Mouse (Mus musculus) frontal cortex, adult (tissue): ENCODE results near the gene Shld1.
A peak's percentile ranks its signal among the peaks of the same experiment; 100 is the strongest.

Experiments used
- ATAC-seq: cut with Nextera tagmentation; 2 replicates; pipeline ENCODE4 v1.9.2; 2017; ENCODE audit warnings: mild to moderate bottlenecking, moderate library complexity, mixed read lengths; ENCODE audit not compliant: low TSS enrichment

Gene Shld1

DNA sequence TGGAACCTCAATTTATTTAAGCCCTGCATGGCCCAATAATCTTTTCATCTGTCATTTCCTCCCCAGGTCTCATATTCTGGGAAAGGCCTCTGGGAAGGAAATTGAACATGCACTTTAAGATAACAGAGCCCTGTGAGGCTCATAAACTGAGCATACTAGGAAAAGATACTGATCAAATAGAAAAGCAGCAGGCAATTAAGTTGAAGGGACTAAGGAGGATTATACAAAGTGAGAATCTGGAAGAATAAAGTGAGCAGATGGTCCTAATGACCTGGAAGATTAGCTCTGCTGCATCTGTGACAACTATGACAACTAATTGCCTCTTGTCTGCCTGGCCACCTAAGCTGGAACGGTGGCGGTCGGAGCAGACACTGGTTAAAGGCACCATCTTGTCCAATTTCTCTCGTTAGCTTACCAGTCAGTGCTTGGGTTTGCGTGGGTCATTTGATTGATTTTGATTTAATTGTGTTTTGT is 37.3 kb downstream of the Shld1 start:
- no peak for ATAC-seq

DNA sequence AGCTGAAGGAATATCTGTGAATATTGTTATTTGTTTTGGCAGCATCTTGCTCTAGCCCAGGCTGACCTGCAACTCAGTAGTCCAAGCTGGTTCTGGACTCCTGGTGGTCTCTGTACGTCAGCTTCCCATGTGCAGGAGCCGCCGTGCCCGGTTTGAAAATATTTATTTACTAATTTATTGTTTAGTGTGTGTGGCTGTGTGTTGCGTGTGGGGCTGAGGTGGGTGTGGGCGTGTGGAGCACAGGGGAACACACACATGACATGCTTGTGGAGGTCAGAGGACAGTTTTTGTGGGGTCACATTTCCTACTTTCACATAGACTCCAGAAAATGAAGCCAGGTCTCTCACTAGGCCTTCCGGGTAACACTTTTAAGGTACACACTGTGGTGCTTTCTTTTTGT is 37.8 kb downstream of the Shld1 start:
- no peak for ATAC-seq

DNA sequence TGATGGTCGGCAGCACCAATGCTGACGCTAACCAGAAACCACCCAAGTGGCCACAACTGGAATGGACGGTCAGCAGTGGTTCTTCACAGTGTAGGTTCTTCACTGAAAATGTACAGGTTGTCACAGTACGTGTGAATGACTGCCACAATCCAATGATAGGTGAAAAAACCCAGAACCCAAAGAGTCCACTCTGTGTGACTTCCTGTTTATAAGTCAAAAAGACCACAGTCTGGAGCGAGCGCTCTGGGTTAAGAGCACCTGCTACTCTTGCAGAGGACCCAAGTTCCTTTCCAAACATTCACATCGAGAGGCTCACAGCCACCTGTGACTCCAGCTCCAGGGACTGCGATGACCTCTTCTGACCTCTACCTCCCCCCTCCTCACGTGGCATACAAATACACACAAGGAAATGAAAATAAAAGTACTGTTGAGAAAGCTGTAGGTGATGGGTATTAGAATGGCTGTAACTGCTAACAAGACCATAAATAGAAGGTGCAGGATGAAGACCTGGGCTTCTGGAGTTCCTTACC is 38.7 kb downstream of the Shld1 start:
- no peak for ATAC-seq

DNA sequence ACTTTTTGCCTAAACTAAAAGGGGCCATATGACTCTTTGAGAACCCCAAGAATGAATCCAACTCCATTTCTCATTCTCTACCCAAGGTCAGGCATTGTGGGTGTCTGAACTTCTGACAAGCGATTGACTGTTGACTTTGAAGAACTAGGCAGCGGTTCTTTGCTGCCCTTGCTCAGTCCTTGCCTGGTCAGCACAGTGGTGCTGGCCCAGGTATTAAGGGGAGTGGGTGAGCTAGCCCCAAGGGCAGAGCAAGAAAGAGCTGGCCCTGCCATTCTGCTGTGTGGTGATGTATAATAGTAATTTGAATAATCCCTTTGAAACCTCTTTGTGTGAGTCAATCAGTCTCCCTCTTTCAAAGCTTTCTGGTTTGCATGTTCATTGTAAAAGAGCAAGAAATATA is 39.4 kb downstream of the Shld1 start:
- ATAC-seq: no peak

DNA sequence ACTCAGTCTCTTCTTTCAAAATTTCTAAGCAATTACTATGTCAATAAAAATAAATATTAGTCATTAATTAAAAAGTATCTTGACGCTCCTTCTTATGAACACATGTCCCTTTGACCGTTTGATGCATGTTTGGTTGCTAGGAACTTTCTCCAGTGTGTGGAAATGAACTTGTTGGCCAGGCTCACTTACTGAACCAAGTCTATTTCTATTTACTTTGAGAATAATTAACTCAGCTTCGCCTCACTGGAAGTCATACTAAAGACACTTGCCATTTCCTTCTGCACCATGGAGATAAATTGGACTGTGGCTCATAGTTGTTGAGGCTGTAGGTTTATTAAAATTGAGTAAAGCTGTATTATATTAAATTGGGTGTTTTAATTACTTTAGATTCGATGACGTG is 46.2 kb downstream of the Shld1 start:
- ATAC-seq: no peak

DNA sequence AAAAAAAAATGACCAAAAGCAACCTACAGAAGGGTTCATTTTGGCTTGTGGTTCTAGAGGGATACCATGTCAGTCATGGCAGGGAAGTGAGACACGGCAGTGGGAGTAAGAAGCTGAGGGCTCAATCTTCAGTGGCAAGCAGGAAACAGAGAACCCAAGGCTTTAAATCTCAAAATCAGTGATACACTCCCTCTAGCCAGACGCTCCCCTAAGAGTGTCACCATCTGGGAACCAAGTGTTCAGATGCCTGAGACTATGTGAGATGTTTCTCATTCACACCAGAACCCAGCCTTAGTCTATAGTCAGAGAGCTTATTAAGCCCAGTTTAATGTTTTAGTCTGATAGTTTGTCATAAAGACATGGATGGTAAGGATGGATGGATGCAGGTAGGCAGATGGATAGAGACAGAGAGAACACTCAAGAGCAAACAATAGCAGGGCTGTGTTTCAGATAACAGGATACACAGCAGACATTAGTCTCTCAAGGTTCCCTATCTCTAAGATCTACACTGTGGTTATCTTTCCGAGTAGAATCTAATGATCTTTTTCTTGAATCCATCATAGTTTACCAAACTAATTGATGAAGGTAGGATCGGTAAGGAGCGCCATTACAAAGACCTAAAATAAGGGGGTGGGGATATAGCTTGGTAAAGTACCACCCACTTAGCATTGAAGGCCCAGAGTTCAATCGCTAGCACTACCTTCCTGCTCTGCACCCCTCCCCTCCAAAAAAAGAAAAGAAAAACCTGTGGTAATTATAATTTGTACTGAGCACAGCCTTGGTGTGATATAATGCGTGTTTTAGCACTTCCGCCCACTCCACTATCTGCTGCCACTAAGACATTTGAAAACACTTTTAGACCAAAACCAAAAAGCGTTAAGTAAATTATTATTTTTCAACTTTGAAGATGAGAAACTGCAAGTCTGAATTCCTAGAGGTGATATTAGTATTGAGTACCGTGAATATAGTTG is 47.2 kb downstream of the Shld1 start:
- ATAC-seq: peak; percentile 72

DNA sequence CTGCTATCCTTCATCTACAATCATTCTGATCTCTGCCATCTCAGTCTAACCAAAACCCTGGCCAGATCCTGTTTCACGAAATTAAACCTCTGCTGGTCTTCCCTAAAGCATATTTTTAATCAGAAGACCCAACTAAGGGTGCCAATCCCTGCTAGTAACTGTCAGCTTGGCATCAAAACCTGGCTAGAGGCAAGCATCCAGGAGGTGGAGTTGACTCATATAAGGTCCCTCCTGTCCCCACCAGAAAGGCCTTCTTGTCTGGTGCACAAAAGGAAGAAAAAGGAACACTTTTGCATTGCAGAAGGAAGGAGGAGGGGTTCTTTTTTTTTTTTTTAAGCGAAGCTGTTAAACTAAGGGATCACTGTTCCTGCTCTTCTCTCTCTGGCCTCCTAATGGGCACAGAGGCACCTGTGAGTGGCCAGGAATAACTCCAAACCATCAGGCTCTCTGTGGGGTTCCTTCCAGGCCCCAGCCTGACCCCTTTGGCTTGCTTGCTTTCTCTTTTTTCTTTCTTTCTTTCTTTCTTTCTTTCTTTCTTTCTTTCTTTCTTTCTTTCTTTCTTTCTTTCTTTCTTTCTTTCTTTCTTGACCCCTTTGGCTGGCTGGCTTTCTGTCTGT is 52.2 kb downstream of the Shld1 start:
- ATAC-seq: no peak

DNA sequence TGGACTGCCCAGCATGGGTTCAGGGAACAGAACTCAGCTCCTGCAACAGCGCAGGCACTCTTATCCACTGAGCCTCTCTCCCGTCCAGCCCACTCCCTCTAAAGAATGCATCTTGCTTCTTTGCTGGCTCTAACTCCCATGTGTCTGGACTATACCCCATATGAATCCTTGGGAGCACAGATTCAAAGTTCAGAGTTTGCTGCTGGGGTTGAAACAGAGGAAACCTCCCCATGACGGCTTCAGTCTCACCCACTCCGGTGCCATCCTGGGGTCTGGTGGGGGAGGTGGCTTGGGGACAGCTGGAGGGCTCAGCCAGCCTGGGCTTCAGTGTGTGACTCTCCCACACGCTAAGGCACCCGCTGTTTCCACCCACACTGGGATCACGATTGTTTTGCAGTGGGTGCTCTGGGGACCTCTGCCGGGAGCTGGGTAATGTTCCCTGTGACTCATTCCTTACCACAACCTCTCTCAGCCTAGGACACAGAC is 55.2 kb downstream of the Shld1 start:
- peak; percentile 92 for ATAC-seq

DNA sequence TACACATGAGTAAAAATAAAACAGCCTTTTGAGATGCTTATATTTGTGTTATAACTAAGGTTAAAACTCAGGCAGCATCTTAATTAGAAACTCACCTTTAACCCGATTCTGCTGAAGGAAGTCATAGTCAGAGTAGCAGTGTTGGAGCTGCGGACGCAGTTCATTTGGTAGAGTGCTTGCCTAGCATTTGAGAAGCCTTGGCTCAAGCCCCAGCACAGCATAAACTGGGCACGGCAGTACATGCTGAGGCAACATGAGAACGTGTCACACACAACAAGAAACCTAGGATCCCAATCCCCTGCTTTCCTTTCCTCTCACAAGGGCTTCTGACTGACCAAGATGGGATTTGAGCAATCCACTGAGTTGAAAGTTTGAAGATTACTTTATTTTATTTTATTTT is 58.1 kb downstream of the Shld1 start:
- ATAC-seq: no peak

DNA sequence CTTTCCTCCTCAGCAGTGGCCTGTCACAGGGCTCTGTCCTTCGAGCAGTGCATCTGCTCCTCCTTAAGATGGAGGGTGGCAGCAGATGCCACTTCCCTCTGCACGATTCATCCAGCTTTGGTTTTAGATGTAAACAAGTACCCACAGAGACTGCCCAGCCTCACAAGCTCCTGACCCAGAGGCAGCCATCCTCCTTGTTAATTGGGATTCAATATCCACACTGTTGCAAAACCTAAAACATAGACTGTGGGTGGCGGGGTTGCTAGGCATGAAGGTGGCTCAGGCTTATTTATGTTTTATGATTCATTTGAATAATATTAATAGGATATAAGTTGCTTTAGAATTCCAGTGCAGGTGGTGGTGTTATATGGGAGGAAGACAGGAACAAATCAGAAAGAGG is 59.4 kb downstream of the Shld1 start:
- ATAC-seq: no peak

DNA sequence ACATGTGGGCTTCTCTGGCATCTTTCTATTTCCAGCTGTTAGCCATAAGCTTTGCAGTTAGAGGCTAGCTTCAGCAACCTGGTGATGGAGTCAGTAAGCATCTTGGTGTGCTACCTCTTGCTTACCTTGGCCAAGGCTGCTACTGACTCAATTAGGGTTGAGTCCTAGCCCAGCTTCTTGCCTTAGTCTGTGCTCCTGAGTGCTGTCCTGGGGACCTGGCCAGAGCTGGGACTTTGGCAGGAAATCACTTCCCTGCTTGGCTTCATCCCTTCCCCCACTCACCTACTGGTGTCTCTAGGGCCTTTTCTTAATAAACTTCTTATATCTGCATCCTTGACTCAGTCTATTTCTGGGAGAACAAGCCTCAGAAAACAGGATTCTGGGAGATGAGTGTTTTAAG is 64.0 kb downstream of the Shld1 start:
- no peak for ATAC-seq

DNA sequence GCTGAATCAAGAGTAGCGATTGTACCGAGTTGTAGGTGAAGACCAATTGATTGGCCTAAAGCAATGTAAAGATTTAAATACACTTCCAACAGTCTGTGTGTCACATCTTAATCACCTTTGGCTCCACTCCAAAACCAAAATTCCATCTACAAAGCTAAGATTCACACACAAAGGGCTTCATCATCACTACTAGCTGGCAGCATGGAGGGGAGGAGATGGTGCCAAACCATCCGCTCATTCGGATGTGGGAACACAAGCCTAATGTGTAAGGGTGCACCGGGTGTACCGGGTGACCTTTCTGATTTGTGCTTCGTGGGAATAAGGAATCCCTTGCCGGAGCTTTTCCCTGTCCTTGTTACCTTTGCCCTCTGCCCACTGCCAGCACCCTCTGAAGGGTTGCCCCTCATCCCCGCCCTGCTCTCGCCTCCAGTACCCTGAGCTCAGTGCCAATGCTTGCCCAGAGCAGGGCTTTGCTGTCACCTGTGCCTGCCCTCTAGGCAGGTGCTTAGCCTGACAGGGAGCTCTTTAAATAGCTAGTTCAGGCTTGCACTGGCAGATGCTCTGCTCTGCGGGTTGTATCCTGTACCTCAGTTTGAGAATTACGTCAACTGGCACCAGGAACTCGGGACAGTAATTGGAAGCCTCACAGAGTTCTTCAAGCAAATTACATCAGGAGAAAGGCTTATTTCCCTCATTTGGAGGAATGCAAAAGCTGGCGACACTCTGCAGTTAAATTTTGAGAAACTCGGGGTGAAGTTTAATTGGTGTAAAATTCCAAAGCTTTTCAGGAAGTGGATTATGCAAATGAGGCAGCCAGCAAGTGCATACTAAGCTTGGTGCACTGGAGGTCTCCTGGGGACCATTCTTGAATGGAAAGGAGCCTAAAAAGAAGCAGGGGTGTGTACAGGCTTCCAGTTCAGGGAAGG is 64.7 kb downstream of the Shld1 start:
- ATAC-seq: peak; percentile 90

DNA sequence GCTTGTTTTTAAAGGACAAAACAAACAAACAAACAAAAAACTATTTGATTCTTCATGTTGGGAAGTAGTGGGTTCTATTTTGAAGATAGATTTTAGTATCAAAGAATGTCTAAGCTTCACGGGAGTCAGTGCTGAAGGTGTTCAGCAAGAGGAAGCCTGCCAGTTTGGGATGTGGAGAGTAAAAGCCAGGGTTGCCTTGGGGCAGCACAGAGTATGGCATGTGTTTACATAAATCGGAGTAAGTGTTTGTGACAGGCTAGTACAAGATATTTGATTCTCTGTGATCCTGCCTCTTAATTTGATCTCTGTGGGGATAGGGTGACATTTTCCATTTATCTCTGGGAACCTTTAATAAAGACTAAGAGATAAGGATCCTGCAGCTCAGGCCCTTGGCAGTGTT is 65.7 kb downstream of the Shld1 start:
- ATAC-seq: no peak

DNA sequence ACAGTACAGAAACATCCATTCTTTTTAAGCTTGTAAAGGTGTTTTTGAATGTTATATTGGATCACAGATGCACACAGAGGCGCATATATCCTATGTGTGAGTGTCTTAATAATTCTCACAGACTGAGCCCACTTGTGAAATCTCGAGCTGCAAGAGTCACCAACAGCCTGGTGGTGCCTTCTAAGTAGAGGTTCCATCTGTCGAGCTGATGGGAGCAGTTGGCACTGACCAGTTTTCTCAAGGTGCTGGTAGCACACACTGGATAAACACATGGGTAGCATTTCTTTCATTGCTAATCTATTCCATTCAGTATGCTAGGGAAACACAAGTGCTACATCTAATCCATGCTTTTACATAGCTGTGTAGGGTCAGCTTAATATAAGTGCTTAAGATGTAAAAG is 66.4 kb downstream of the Shld1 start:
- no peak for ATAC-seq

DNA sequence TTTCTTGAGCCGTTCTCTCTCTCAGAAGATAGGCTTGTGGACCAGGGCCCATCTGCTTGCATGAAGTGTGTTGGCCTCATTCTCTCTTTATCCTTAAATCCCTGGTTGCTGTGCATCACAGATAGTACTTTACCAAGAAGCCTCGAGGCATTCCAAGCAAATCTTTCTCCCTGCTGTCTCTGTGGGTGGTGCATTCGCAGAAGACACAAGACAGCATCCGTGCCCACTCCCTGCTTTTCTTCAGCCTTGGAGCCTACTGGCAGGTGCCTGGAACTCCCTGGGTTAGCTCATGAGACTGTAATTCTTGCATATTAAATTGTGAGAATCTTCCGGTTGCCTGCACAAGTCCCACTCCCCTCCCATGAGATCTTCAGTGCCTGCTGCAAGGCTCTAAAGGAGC is 71.2 kb downstream of the Shld1 start:
- ATAC-seq: peak; percentile 94

DNA sequence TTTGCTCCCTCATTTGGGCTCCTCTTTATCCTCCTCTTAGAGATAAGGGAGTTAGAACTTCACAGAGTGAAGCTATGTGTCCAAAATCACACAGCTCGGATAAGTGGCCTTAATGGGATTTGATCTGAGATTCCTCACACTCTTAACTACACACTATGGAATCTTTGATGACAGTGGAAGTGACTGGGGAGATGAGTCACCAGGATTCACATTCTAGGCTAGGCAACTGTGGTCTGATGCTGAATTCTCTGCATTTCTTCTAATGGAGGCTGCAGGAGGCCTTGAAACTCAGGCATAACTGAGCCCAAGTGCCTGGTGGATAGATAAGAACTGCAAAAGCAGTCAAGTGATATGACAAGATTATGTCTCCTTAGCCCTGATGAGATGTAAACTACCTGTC is 84.1 kb downstream of the Shld1 start:
- ATAC-seq: no peak

DNA sequence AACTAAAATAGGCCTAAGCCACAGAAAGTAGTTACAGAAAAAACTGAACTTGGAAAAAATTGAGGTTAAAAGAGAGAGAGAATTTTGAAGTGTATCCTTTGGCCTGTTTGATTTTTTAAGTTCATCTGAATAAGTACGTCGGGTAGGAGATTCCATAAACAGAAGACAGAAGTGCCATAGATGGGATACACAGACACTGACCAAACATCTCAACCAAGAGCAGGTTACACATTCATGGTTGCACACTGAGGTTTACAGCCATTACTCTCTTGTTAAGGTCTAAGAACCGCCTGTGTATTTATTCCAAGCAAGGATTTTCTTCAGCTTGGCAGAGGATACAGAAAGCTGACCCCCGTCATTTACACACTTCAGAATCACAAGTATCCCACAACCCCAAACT is 94.2 kb downstream of the Shld1 start, which contains the start of gene Chgb:
Gene Chgb, plus strand, starts transcription at position 301 of the 400 bp plus-strand sequence.
- no peak; the same call in 1 of the 2 replicates for ATAC-seq

DNA sequence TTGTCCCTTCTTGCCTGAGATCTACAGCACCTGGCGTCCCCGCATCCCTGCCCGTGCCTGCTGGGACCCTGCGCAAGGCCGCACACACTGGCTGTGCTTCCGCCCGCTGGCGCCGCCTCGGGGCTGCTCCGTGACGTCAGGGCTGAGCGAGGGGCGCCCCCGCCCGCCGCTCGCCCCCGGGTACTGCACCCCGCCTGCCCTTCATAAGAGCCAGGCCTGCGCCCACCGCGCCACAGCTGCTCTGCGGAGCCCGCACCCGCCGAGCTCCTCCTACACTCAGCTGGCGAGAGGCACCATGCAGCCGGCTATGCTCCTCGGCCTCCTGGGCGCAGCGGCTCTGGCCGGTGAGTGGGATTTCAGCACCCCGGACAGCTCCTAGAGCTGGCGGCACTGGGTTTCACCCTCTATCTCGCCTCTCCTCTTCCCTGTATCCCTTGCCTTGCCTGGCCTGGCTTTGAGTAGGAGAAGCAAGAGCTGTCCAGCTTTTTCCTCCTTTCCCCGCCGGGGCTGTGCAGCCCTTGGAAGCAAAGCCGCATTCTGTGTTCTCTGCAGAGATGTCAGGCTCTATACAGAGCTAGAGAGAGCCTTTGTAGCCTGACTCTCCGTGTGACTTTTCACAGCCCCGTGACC is 94.8 kb downstream of the Shld1 start:
- ATAC-seq: peak; percentile 86

DNA sequence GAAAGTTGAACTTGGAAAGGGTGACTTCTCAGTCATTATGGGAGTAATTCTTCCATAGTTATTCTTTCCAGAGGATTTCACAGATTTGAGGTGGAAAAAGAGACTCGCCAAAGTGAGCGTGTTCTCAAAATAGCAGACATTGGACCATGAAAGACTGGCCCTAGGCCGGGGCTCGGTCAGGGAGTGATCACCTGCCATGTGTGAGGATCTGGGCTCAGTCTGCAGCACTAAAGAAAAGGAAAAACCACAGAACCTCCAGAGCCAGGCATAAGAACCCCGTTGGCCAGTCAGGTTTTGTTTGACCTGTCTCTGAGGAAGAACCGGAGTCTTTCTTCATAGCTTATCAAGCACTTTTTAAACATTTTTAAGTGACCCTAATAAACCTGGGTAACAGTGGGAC is 97.3 kb downstream of the Shld1 start:
- ATAC-seq: no peak

DNA sequence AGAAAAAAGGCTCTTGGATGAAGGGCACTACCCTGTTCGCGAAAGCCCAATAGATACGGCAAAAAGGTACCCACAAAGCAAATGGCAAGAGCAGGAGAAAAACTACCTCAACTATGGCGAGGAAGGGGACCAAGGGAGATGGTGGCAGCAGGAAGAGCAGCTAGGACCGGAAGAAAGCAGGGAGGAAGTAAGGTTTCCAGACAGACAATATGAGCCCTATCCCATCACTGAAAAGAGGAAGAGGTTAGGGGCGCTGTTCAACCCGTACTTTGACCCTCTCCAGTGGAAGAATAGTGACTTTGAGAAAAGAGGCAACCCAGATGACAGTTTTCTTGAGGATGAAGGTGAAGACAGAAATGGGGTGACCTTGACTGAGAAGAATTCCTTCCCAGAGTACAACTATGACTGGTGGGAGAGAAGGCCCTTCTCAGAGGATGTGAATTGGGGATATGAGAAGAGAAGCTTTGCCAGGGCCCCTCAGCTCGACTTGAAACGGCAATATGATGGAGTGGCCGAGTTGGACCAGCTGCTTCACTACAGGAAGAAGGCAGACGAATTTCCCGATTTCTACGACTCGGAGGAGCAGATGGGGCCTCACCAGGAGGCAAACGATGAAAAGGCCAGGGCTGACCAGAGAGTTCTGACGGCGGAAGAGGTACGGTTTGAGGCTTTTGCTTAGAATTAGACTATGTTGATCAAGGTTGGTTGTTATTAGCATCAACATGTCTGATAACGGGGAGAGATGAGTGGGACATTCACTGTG is 106.9 kb downstream of the Shld1 start:
- no peak for ATAC-seq
